Mouse (Mus musculus) lung, postnatal 0 days (tissue): ENCODE measurements around the gene Rfx6. TPM values are rescaled to one million over a fixed set of nuclear protein-coding genes. Genes with fewer than 3 reads are reported as not detected.

ENCODE experiments used
- ATAC-seq: fragments of 200-750 bp; cut with Nextera tagmentation; 2 replicates; pipeline ENCODE4 v1.8.0; 2017; ENCODE audit warnings: moderate library complexity
- DNase-seq: peaks from one replicate; pipeline ENCODE4 v3.0.0-alpha.2; 2016; ENCODE audit warnings: low spot score
- H3K27ac ChIP-seq: fragments of 300-500 bp; sonication (generic); 2 replicates; pipeline ENCODE4 v1.5.1; 2014; ENCODE audit warnings: antibody characterized with exemption, mild to moderate bottlenecking, low read length, mixed read lengths
- H3K27me3 ChIP-seq: fragments of 300-500 bp; sonication (generic); replicated peaks from 2 replicates; pipeline ENCODE4 v1.6.1; 2014; ENCODE audit warnings: low read length, mixed read lengths; ENCODE audit not compliant: insufficient read depth
- H3K36me3 ChIP-seq: fragments of 300-500 bp; sonication (generic); 2 replicates; pipeline ENCODE4 v1.6.1; 2014; ENCODE audit warnings: low read length, mixed read lengths; ENCODE audit not compliant: insufficient read depth
- H3K4me1 ChIP-seq: fragments of 300-500 bp; sonication (generic); 2 replicates; pipeline ENCODE4 v1.6.1; 2014; ENCODE audit warnings: antibody characterized with exemption, low read depth, low read length, mixed read lengths; ENCODE audit not compliant: insufficient read depth
- H3K4me2 ChIP-seq: fragments of 300-500 bp; sonication (generic); replicated peaks from 2 replicates; pipeline ENCODE4 v1.6.1; 2014; ENCODE audit warnings: low read depth, mild to moderate bottlenecking, low read length, moderate library complexity, mixed read lengths
- H3K4me3 ChIP-seq: fragments of 300-500 bp; sonication (generic); 2 replicates; pipeline ENCODE4 v1.5.1; 2014; ENCODE audit warnings: low read depth, low read length
- H3K9ac ChIP-seq: fragments of 300-500 bp; sonication (generic); replicated peaks from 2 replicates; pipeline ENCODE4 v1.6.1; 2014; ENCODE audit warnings: low read depth, mild to moderate bottlenecking
- H3K9me3 ChIP-seq: fragments of 300-500 bp; sonication (generic); 2 replicates; pipeline ENCODE4 v1.6.1; 2016; ENCODE audit warnings: low read length, mixed read lengths
- CTCF ChIP-seq: IDR thresholded peaks from 2 replicates; pipeline ENCODE4 v1.5.1; 2016; ENCODE audit warnings: antibody characterized with exemption, mild to moderate bottlenecking
- EP300 ChIP-seq: IDR thresholded peaks from 2 replicates; pipeline ENCODE4 v1.6.1; 2016; ENCODE audit warnings: antibody characterized with exemption, mild to moderate bottlenecking, control low read depth
- WGBS: fragments of 180-500 bp; shearing (Covaris S2); extraction: QIAGEN DNeasy Blood & Tissue Kit; methylation state at CpG from one replicate; pipeline ENCODE4 v1.1.7; 2014; 5-methylcytosine and 5-hydroxymethylcytosine counted together
- polyA plus RNA-seq: library from polyadenylated mRNA; unstranded; fragments of >200 nt; fragmentation: Nextera tagmentation; extraction: Ambion mirVana; gene quantifications from 2 replicates; pipeline ENCODE4 v1.2.1, GENCODE M21; 2015

The Rfx6 gene
- not detected in 2 replicates for polyA plus RNA-seq

DNA sequence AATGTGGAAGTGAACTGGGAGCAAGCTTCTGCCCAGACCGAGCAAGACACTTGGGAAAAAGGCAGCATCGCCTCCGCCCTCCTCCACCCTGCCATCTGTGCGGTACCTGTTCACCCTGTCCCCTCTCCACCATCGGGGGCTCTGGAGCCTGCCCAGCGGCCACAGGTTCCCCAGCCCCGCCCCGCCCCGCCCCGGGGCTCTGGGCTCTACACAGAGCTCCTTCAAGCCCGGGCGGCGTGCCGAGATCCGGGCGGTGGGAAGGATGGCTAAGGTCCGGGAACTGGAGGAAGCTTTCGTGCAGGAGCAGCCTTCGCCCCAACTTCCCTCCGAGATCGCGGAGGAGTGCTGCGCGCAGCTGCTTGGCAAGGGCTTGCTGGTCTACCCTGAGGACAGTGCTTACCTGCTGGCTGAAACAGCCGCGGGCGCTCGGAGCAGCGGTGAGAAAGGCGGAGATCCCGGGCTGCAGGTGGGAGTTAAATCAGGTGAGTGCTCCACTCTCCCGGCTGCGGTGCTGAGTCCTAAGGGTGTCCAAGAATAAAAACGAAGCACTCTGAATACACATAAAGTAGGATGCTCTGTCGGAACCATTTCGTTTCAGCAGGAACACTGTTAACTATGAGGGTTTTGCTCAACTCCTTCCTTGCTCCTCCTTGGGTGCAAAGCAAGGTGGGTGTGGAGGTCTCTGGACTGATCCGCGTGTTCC is at the start of gene Rfx6:
Gene Rfx6, plus strand, starts transcription at position 209 of the 703 bp plus-strand sequence.
- H3K9me3 ChIP-seq = no peaks in the 10 kb centered on the region
- 2% methylated on average over 35 of the region's 38 CpGs for WGBS
- H3K4me3 ChIP-seq = peak within 1 kb of the TSS; percentile 25
- no peak within 1 kb of the TSS for H3K27ac ChIP-seq
- DNase-seq (peak; percentile 28), ATAC-seq (peak; percentile 62)
- H3K4me1 ChIP-seq = no peaks in the 10 kb centered on the region
- H3K36me3 ChIP-seq = no peaks in the 10 kb centered on the region
- H3K9ac ChIP-seq = no peak within 1 kb of the TSS
- H3K4me2 ChIP-seq = peak within 1 kb of the TSS; percentile 61
- H3K27me3 ChIP-seq = peaks cover 14% of the 10 kb centered on the region; the same call in 1 of the 2 replicates
- TF ChIP-seq CTCF (no peak), EP300 (no peak)

DNA sequence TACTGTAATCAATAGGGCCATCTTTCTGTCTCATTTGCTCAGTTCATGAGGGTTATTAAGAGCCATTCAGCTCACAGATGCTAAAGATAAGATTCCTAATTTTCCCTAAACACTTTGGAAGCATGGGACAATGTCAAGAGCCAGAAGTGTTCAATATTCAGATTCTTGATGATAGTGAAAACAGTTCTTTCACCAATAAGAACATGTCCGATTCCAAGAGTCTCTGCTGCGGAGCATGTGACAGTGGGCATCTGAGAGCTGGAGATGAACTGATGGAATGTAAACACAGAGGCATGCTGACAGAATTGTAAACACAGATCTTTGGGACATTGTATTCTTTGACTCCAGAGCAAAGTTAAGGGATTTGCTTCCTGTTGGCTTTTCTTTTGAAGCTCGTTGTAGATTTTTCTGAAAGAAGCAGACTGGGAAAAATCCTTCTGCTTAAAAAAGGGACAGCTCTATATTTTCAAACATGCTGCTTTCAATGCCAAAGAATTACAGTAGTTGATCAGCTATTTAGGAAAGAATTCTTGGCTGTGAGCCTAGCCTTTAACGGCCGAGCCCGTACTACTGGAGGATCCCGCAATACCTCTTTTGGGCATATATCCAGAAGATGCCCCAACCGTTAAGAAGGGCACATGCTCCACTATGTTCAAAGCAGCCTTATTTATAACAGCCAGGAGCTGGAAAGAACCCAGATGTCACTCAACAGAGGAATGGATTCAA is 46.0 kb upstream of the Rfx6 start, which contains the start of gene Gprc6a:
Gene Gprc6a, minus strand, starts transcription at position 51 of the 726 bp plus-strand sequence.
- TF ChIP-seq EP300 = peak; percentile 62; the same call in 1 of the 2 replicates
- no peak for TF ChIP-seq CTCF
- ATAC-seq = peak; percentile 91
- DNase-seq = peak; percentile 83
- Histone ChIP-seq H3K9ac (no peak within 1 kb of the TSS), H3K27me3 (no peaks in the 10 kb centered on the region), H3K4me3 (no peak within 1 kb of the TSS), H3K4me1 (no peaks in the 10 kb centered on the region), H3K4me2 (peak within 1 kb of the TSS; percentile 22; the same call in 1 of the 2 replicates), H3K27ac (0 out of 2 replicates have a peak within 1 kb of the TSS, but pooled peaks have one; percentile 28), H3K9me3 (no peaks in the 10 kb centered on the region), H3K36me3 (no peaks in the 10 kb centered on the region)
- 21% methylated on average over 8 of the region's 8 CpGs for WGBS

DNA sequence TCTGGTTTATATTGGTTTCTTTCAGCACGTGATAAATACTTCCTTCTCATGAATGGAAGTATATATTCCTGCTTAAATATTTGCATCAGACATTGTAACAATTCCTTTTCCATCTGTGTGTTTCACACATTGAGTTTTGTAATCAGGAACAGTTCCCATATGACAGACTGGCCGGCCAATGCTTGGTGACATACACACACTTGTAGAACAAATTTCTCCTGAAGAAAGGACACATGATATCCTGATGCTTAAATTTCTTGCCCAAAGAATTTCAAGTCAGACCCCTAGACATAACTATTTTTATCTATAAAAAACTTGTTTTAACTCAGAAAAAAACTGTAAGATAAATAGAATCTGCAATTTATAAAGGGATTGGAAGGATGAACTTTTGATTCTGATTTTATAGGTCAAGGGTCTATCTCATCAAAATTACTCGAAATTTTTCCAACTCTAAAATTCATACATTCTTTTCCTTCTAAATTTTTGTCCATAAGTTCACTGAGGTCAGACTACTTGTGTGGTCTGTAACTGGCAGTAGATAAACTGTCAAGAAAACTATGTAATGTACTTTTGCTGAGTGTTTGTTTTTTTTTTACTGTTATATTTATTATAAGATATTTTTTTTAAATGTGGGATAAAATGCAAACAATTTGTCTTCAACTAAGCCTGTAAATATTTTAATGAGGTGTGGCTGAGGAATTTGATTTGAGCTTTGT is 27.9 kb upstream of the Rfx6 start:
- Histone ChIP-seq H3K4me3 (no peak overlapping the region), H3K9me3 (no peaks in the 10 kb centered on the region), H3K4me2 (no peak overlapping the region), H3K9ac (no peak overlapping the region), H3K27ac (no peak overlapping the region), H3K4me1 (no peaks in the 10 kb centered on the region), H3K27me3 (no peaks in the 10 kb centered on the region), H3K36me3 (no peaks in the 10 kb centered on the region)
- WGBS = 30% methylated on average over 3 of the region's 3 CpGs
- DNase-seq = no peak
- TF ChIP-seq CTCF (no peak), EP300 (no peak)
- ATAC-seq = no peak

DNA sequence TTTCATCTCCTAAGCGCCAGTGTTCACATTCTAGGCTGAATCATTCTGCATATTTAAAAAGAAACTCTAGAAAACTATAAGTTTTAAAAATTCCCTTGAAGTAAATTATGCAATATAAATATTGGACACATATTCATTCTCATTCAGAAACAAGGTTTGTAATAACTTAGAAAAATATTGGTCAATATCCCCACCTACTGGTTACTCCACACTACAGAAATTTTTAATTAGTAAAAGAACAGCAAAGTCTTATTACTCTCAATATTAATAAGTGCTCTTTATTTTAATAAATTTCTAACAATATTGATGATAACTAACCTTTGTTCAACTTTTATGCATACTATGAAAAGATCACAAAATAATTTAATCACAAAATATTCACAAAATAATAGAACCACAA is 20.2 kb upstream of the Rfx6 start:
- TF ChIP-seq CTCF (no peak; the same call in 1 of the 2 replicates), EP300 (no peak)
- ATAC-seq (no peak), DNase-seq (peak; percentile 61)
- Histone ChIP-seq H3K4me1 (no peaks in the 10 kb centered on the region), H3K27me3 (no peaks in the 10 kb centered on the region), H3K4me2 (no peak overlapping the region), H3K9ac (no peak overlapping the region), H3K36me3 (no peaks in the 10 kb centered on the region), H3K27ac (no peak overlapping the region), H3K9me3 (no peaks in the 10 kb centered on the region), H3K4me3 (no peak overlapping the region)
- 72% methylated on average over 1 of the region's 1 CpGs for WGBS

DNA sequence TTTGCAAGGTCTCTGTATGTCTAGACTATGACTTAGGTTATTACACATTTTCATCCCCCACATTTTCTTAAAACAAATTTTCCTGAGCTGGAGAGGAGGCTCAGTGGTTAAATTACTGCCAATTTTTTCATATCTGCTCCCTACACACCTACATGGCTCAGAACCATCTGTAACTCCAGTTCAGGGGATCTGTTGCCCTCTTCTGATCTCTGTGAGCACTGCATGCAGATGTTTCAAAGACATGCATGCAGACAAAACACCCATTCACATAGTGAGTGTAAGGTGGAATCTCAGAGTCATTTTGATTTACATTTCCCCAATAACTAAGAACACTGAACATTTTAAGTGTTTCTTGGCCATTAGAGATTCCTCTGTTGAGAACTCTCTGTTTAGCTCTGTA is 8.2 kb upstream of the Rfx6 start:
- Histone ChIP-seq H3K27ac (no peak overlapping the region), H3K36me3 (no peaks in the 10 kb centered on the region), H3K9me3 (no peaks in the 10 kb centered on the region), H3K4me1 (no peaks in the 10 kb centered on the region), H3K4me3 (no peak overlapping the region), H3K9ac (no peak overlapping the region), H3K27me3 (no peaks in the 10 kb centered on the region), H3K4me2 (no peak overlapping the region)
- TF ChIP-seq EP300 (no peak), CTCF (peak; percentile 35)
- ATAC-seq (no peak), DNase-seq (no peak)

DNA sequence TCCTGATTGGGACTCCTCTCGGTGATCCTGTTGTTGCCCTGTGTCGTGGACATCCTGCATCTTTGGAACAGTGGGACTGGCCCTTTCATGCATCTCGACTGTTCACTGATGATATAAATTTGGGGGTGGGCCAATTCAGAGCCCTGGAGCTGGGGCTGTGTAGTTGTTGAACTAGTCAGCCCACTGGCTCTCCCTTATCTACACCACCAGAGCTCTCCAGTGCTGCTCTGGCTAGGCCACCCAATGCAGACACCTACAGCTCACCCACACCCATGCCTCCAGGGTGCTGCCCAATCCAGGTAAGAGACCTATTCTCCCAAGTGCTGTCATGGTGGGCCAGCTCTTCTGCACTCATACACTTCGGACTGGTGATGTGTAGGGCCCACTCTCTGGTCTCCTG is 6.0 kb upstream of the Rfx6 start:
- no peaks in the 10 kb centered on the region for H3K4me1 ChIP-seq
- H3K27ac ChIP-seq = no peak overlapping the region
- no peaks in the 10 kb centered on the region; the same call in 1 of the 2 replicates for H3K27me3 ChIP-seq
- 72% methylated on average over 4 of the region's 4 CpGs for WGBS
- no peaks in the 10 kb centered on the region for H3K36me3 ChIP-seq
- H3K9me3 ChIP-seq = no peaks in the 10 kb centered on the region
- no peak for ATAC-seq
- H3K4me2 ChIP-seq = no peak overlapping the region
- H3K9ac ChIP-seq = no peak overlapping the region
- H3K4me3 ChIP-seq = no peak overlapping the region
- no peak for DNase-seq
- TF ChIP-seq CTCF (no peak), EP300 (no peak)
